Mouse (Mus musculus) c-Kit-positive CD71-negative TER-119-negative erythroid progenitor cells, embryonic 14.5 days (primary cell): Measurements from ENCODE around the gene Ptprr.

Source experiments
- DNase-seq: peaks from one replicate; pipeline ENCODE4 v3.0.0-alpha.2; 2013; ENCODE audit warnings: low read depth

Gene Ptprr

DNA sequence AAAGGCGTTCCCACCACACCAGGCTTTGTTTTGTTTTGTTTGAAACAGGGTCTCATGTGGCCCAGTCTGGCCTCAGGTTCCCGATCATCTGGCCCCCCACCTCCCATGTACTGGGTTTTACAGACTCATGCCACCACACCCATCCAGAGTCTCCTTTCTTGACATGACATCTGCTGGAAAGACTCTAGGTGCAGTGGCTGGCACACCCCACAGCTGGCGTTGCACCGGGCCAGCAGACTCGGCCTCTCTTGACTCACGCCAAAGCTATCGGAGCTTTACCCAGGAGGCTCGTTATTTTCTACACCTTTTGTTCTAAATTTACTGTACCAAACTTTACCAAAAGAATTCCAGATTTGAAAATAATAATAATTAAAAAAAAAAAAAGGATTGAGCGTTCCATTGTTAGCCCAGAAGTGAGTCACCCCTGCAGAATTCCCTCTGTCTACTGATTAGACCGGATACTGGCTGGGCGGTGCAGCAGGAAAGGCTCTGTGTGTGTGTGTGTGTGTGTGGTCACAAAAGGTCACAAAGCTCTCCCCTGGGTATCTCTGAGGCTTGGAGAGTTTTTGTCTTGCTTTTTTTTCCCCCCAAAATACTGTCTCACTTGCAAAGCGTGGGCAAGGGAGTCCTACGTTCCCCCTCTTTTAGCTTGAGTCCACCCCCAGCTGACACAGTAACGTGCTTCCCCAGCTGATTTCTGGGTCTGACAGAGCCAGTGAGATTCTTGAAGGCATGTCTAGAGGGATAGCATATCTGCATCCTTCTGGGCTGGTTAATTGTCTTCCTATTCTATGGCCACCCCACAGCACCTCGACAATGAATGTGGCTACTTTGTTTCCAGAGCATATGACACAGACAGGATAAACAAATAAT is 248.8 kb downstream of the Ptprr start:
- DNase-seq: no peak

DNA sequence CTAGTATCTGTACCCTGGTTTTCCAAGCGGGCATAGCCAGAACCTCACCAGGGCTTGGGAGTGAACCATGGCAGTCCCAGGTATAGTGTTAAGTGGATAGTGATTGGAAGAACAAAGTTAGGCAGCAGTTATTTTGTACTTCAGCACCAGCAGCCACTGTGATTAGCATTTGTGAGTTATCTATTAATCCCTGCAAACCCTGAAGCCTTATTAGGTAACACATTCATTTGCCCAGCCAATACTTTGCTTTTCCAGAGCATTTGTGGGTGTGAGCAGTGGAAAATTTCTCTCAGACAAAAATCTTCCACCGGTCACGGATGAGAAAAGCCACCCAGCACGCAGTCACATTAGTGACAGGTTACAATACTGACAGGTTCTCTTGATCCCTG is 249.4 kb downstream of the Ptprr start:
- no peak for DNase-seq

DNA sequence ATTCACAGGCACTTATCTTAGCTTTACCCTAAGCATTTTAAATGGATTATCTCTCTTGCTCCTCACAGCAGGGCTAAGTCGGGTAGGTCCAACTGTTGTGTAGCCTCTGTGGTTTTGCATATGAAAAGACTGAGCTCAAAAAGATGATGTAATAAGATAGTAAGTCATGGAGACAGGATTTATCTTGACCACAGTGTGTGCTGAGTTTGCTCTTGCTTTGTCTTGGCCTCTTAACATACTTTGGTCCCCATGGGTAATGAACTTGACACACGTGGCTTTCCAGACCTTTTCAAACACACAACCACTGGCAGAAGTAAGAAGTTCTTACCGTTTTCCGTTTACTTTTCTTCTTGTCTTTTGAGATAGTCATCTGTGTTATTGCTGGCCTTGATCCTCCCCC is 250.3 kb downstream of the Ptprr start:
- DNase-seq: no peak

DNA sequence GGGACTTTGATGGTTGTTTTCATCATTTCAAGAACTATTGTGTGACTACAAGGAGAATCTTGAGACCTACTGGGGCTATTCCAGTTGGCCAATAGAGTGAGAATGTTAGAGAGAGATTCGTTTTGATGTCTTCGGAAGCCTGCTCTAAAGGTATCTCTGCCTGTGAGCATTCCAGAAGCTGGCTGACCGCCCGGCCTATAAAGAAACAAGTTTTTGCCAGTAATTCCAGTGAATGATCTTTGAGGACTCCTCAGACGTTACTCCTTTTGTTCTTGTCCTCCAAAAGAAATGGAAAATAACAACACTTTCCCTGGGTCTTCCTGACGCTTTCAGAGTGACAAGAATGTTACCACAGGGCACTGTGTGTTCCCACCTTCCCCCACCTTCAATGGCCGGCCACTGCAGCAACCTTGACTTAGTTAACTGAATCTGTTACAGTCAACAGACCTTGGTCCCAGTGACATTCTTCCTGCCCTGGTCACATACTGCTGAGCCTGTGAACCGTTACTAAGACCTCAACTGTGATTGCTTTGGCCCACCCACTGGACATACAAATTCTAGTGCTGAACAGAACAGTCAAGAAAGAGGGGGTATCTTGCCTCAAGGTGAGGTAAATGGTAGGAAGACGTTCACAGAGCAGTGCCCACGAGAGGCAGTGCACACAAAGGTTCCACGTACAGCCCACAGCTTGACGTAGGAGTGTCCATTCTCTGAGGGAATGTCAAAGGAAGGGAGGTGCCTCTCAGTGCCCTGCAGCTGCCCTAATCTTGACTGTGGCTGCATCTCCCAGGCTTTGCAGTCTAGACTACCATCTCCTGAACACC is 252.8 kb downstream of the Ptprr start:
- no peak for DNase-seq

DNA sequence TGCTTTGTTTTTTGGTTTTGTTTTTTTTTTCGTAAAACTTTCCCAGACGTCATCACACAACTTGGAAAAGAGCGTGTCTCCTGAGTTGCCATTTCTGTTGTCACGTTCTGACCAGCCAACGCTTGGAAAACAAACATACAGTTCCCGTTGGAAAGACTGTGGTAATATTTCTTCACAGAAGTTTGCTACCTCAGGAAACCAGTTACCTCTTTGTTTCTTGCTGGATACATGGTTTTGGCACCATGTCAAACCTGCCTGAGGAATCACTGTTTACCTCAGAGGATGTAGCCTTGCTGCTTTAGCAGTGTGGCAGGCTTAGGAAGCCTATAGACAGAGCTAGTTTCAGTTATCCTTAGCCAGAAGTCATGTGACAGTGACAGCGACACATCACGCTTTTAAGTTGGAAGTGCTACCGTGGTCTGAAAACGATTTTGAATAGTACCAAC is 253.5 kb downstream of the Ptprr start:
- DNase-seq: no peak

DNA sequence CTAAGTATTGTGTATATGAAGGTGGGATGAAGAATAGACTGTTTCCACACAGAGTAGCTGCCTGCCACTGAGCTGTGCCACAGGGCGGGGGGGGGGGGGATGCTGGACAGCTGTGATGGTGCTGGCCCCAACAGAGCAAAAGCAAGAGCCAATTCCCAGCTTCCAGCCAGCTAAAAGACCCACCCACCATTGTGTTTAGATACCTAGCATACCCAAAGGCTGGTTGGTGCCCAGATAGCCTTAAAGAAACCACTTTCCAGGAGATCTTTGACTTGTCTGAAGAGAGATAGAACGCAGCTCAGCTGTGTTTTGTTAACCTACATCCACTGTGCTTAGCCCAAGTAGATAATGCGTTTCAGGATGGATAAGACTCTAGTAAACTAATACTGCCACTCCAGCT is 254.1 kb downstream of the Ptprr start:
- DNase-seq: no peak

DNA sequence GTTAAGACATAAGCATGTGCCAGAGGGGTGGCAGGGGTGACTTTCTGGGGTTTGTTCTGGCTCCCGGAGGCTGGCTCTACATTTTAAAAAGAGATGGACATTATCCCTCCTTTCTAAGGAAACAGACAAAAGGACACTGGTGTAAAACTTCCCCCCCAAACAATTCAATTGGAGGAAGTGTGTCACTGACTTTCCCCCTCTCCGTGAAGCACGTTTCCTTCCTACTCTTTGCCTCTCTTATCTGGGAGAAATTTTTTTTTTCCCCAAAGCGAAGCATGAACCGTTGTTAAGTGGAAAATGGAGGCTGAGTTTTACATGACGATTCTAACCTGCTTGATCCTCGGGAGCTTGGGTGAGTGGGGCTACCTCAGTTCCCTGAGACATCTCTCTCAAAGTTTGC is 257.3 kb downstream of the Ptprr start, which contains the start of gene Ptprb:
Gene Ptprb, plus strand, starts transcription at position 244 of the 400 bp plus-strand sequence.
- no peak for DNase-seq

DNA sequence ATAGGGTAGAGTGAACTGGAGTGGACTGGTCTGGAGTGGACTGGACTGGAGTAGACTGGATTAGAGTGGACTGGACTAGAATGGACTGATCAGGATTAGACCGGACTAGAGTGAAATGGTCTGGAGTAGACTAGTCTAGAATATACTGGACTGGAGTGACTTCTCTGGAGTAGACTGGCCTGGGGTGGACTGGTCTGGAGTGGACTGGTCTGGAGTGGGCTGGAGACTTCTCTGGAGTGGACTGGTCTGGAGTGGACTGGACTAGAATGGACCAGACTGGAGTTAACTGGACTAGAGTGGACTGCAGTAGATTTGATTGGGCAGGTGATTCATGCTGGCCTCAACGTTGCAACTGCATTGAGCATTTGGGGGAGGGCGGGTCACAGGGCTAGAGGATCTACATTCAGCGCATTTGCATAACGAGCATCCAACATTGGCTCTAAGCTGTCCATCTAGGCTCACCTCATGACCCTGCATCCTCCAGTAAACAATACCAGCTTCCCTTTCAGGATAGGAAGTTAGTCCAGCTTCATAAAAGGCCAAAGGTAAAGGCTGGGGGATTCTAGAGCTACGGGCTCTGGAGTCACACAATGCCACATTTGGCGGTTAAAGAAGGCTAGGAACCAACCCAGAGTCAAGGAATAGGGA is 268.8 kb downstream of the Ptprr start:
- no peak for DNase-seq

DNA sequence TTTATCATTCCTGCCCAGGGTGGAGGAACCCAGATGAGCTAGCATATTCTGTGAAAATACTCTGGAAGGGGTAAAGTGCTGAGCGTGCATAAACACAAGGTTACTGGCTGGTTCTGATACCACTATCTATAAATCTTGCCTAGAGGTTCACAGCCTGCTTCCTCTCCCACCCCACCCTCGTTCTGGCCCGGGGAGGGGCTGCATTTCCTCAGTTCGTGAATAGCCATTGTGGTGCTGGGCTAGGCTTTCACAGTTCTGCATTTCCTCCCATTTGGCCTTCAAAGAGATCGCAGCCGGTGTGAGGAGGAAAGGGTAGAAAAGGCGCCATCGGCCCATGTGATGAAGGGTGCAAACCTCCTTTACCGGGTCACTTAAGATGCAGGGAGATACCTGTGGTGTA is 270.1 kb downstream of the Ptprr start:
- no peak for DNase-seq

DNA sequence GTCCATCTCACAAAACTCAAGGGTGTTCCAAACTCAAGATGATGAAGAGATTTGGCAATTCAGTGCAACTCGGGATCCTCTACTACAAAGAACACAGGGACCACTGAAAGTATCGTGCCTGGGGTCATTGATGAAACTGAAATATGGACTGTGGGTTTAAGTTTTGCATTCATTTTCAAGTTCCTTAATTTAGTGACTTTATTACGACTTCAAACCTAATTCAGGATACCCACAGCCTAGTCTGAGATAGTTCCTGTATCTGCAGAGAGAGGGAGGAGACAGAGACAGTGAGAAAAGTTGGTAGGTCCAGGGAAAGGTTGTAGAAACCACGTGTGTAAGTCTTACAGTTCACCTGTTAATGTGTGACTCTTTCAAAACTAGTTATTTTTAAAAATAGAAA is 272.5 kb downstream of the Ptprr start:
- no peak for DNase-seq

DNA sequence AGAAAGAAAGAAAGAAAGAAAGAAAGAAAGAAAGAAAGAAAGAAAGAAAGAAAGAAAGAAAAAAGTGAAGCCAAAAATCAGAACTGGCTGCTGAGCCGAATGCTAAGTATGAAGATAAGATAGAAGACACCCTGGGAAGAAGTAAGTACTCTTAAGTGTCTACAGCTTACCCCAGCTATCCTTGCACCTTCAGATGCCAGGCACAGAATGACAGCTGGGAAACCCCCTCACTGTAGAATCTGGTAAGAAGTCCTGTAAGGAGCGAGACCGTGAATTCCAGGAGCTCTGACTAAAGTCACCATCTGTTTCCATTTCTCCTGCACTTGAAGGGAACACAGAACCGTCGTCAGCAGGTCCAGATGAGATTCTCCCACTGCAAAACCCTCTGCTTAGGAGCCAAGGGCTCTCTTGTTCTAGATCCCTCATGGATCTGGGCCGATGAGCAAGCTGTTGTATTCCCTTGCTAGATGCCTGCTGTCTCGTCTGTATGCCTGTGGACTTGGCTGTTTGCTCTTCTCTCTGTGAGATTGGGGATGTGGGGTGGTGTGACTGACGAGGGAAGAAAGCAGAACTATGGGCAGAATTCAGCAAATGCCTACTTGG is 273.2 kb downstream of the Ptprr start:
- DNase-seq: no peak

DNA sequence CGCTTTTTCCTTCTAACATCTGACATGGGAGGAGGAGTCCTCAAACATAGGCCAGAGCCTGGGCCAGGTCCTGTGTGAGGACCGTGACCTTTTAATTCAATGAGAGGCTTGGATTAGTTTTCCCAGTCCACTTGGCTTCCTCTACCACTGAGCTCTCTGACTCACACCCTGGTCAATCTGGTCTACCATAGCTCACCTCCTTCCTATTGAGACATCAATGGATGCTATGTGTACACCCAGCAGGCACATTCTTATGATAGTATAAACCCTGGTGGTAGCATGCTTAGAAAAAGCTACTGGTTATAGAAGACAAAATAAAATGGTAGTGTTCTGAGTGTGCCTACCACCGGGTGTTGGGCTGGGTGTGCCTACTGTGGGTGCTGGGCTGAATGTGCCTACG is 278.4 kb downstream of the Ptprr start:
- DNase-seq: no peak

DNA sequence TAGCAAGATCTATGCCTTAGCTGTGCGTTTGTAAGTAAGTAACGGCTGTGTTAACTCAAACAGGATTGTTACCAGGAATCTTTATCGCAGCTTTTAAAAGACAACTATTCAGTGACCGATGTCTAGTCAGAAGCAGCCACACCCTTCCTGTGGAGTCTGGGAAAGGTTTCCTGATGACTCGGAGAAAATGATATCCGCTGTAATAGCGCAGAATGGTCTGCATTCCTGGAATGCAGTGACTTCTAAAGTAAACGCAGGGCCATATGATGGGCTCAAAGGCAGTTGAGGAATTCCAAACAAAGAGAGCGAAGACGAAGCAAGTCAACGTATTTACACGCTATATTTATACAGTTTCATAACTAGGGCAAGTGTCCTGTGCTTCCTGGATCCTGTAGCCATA is 279.8 kb downstream of the Ptprr start:
- DNase-seq: no peak

DNA sequence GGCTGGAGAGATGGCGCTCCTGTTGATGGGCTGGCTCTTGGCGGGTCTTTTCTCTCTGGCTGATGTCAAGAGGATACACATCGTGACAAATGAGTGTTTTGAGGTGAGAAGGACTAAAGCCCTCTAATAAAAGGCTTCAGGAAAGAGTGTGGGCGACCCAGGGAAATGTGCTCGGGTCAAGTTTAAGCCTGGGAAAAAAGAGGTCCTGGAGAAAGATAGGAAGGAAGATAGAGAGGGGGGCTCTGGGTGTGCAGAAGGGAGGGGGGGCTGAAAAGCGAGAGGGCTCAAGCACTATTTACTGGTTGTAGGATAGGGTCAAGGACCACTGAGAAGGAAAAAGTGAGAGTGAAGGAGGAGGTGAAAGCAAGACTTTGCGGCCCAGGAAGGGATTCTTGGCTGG is 282.8 kb downstream of the Ptprr start:
- no peak for DNase-seq

DNA sequence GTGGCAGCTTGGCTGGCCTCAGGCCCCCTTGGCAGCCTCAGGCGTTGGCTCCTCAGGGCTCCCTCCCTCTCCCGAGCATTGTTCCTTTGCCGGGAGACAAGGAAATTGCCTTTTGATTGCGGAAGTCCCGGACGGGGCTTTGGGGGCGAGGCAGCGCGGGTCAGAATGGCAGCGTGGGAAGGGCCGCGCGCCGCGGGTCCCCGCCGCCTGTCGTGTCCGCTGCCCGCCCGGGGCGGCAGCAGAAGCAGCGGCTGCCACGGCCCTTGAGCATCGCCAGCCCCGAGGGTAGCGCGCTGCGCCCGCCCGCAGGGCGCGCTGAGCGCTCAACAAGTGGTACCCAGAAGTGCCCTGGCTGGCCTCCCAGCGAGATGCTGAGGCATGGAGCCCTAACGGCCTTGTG is 283.2 kb downstream of the Ptprr start:
- DNase-seq: no peak

DNA sequence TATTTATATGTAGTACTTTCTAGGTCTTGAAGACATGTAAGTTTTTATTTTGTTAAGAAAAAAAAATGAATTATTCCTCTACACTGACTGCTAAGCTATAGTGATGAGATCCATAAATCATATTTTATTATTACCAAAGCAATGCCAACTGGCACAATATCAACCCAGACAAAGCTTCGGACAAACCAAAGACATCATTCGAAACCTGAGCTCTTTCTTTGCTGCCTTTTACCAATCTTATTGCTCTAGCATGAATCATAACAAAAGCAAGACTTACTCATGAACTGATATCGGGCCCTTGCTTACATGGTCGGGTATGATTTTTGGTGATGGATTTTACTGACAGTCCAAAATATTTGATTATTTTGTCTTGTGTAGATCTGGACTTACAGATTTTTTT is 286.3 kb downstream of the Ptprr start:
- no peak for DNase-seq

DNA sequence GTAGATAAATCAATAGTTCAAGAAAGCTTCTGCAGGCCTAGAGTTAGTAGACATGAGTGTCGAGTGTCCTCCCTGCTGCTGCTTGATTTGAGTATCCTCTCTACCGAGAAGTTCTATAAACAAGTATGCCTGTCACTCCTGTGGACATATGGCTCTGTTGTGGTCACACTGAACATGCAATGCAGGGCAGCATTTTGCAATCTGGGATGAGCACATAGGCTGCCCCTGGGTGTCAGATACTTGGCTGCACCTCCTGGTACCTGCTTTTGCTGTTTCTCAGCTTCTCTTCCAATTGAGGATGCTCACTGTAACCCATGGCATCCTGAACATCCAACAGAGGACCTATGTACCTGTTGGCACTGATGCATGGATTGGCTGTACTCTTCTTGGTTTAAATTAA is 291.4 kb downstream of the Ptprr start:
- DNase-seq: no peak

DNA sequence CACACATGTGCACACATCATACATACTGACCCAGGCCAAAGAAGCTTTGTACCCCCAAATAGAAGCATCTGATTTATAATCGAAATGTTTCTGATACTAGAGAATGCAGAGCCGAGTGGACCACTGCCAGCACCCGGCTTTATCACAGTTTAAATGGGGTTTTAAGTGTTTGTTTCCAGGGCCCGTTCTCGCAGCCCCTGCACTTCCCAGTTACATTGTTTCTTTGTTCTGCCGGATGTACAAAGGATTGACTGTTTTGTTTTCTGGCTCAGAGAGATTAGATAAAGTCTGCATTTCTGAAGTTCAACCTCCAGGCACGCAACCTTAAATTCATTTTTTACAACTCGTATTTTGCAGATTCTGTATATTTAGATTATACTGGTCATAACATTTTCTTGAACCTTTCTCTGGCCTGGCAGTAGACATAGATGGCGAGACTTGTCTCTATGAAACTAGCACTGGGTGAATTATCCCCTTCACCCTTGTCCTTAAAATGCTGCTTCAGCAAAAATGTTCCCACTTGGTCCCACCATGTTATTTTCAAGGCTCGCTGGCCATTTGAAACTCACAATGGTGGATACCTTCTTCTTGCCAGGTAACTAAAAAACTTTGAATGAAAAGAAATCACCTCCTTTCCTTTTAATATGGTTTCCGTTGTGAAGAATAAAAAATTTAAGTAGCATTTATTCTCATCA is 292.6 kb downstream of the Ptprr start:
- no peak for DNase-seq

DNA sequence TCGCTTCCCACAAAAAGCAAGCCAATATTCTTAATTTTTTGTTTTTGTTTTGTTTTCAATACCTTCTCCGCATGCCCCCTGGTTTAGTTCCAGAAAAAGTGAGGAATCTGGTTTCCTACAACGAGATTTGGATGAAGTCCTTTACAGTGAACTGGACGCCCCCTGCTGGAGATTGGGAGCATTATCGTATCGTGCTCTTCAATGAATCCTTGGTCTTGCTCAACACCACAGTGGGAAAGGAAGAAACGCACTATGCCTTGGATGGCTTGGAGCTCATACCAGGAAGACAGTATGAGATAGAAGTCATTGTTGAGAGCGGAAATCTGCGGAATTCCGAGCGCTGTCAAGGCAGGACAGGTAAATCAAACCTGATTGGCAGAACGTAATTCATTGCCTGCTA is 301.2 kb downstream of the Ptprr start:
- DNase-seq: peak; percentile 48
